Mouse (Mus musculus) liver (tissue): Measurements from ENCODE around the gene Tbc1d2b.

Experiments used
- DNase-seq: peaks from one replicate; pipeline ENCODE4 v3.0.0-alpha.2; 2020; ENCODE audit warnings: mixed read lengths

The Tbc1d2b gene

GRCm38 (mm10) chr9:90263340-90263679 is 7.3 kb downstream of the Tbc1d2b start:
- DNase-seq: no peak

DNA sequence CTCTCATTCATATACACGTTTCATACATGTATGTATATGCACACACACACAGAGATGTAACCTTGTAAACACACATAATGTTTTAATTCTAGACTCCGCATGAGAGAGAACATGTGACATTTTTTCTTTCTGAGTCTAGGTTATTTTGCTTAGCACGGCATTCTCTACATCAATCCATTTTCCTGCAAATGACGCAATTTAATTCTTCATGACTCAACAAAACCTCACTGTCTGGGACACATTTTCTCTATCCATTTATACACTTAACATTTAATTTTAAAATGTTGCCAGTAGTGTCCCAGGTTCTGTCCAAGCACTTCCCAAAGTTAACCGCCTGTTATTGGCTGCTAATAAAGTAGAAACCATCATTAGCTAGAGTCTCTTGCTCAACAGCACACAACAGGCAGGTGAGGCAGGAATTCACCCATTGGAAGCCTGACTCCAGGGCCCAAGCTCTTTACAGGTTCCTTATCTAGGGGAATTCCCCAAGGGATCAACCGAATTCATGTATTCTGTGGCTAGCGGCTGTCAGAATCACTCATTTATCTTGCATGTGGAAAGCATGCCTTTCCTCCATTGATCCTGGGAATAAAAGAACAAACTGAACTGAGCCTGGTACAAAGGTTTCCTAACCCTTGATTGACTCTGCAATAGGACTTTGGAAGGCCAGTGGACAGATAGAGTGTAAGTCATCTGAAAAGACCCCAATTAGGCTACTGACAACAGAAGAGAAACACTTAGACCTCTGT is 7.8 kb downstream of the Tbc1d2b start:
- no peak for DNase-seq

DNA sequence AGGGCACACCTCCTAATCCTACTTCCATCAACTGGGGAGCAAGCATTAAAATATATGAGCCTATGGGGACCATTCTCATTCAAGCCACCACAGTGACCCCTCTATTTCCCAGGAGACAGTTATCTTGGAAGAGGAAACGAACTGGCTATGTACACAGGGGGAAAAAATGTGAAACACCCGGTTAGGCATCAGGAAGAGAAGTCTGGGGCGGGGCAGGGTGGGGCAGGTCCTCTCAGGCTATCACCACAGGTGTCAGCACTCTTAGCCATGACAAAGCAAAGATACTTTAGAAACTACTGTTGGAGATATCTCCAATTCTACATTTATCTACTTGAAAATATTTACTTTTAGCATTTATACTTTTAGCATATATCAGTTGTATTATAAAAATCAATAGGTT is 8.5 kb downstream of the Tbc1d2b start:
- peak; percentile 81 for DNase-seq

GRCm38 (mm10) chr9:90260600-90261375 is 9.8 kb downstream of the Tbc1d2b start:
- DNase-seq: peak; percentile 78

- no peak for DNase-seq
These were observed 10.5 kb downstream of the Tbc1d2b start for GRCm38 (mm10) chr9:90260079-90260478.

GRCm38 (mm10) chr9:90259400-90259950 is 11.1 kb downstream of the Tbc1d2b start:
- DNase-seq: no peak

- DNase-seq: no peak
These were observed 12.7 kb downstream of the Tbc1d2b start for GRCm38 (mm10) chr9:90257754-90258531.

- no peak for DNase-seq
These were observed 13.4 kb downstream of the Tbc1d2b start for GRCm38 (mm10) chr9:90257220-90257619.

DNA sequence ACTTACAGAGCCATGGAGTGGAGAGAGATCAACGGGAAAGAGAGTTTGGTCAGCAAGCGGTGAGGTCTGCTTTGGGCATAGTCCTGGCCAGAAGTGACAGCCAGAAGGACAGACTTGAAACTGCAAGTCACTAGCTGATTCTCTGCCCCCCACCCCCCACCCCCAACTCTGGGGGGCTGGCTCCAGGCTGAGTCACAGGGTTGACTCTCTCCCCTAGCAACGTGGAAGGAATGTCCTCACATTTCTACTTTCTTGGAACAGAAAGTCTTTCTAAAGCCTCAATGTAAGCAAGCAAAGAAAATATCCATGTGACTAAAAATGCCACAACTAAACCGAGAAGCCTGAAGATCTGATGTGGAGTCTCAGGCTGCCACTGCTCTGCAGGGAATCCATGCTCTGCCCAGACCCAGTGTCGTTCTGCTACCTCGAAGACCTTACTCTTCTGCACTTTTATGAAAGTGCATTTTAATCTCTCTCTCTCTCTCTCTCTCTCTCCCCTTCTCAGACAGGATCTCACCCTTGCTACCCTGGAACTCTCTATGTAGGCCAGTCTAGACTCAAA is 14.7 kb downstream of the Tbc1d2b start:
- no peak for DNase-seq

DNA sequence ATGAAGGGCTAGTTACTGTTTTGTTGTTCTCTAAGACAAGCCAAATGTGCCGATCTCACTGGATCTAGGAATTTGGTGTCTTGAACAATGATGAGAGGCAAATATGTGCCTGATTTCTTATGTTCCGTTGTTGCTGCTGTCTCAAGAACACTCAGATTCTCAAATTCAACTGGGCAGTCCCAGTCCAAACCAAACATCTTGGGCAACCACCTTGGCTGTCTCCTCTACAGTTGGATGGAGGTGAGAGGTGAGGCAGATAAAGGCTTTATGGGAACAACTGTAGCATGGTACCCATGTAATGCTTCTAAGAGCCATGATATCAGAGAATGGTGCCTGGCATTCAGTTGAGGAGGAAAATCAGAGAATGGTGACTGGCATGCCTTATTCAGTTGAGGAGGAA is 17.4 kb downstream of the Tbc1d2b start:
- DNase-seq: no peak

GRCm38 (mm10) chr9:90250964-90251750 is 19.4 kb downstream of the Tbc1d2b start:
- peak; percentile 82 for DNase-seq

GRCm38 (mm10) chr9:90250141-90250775 is 20.3 kb downstream of the Tbc1d2b start:
- DNase-seq: peak; percentile 86

- DNase-seq: no peak
These were observed 21.6 kb downstream of the Tbc1d2b start for GRCm38 (mm10) chr9:90249036-90249435.

DNA sequence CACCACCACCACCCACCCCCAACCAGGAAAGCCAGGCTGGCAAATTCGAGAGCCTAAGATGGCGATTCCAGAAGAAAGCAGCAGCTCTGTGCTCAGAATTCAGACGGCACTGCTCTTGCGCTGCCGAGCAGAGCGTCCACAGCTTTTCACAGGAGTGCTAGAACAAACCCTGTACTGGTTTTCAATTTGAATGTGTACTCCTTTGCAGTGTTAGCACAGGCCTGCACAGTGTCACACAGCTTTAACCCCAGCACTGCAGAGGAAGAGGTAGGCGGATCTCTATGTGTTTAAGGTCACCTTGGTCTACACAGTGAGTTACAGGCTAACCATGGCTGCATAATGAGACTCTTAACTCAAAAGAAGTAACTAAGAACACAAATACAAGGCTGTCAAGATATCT is 22.3 kb downstream of the Tbc1d2b start:
- DNase-seq: no peak

DNA sequence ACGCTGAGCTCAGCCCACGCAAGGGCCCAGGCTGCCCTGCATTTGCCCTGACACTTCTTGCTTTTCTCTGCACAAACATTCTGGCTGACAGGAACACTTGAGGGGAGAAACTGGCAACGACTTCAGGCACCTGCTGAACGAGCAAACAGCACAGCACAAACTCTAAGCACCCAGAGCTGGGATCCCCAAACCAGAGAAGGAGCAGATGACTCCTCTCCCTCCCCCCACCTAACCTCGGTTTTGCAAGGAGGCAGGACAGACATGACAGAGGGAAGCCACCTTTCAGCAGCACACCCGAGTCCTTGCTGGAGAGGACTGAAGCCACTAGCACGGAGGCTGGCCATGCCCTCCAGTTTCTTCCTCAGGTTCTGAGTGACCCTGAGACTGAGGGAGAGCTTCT is 23.3 kb downstream of the Tbc1d2b start:
- DNase-seq: no peak

- no peak for DNase-seq
These were observed 24.8 kb downstream of the Tbc1d2b start for GRCm38 (mm10) chr9:90245781-90246180.

GRCm38 (mm10) chr9:90245206-90245605 is 25.4 kb downstream of the Tbc1d2b start:
- DNase-seq: no peak

DNA sequence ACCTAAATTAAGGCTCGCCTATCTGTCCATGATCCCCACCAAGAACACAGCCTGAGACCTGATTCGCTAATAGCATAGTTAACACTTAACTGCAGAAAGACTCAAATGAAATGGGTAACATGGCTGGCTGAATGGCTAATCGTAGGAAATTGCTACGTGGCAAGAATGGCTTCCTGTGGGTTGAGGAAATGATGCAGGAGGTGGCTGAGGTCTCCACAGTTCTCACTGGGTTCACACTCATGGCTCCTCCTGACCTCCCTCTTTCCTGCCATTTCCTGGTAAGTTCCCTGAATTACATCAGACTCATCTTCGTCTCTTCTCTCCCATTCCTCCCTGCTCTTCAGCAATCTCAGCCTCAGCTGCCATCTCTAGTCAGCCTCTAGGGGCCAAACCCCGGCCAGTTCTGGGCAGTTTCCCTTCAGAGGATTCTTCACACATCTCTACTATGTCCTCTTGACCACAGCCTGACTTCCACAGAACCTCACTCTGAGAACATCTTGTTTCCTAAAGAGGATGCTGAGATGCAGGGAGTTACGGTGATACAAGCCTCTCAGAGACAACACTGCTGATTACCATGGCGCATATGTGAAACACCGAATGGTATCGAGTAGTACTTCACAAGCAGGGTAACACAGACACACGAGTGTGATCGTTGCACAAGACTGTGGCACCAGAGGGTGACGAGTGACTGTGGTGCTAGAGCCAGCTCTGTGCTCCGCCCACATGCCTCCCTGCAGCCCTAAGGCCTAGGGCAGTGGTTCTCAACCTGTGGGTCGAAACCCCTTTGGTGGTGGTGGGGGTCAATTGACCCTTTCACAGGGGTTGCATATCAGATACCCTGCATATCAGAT is 26.1 kb downstream of the Tbc1d2b start:
- DNase-seq: no peak

DNA sequence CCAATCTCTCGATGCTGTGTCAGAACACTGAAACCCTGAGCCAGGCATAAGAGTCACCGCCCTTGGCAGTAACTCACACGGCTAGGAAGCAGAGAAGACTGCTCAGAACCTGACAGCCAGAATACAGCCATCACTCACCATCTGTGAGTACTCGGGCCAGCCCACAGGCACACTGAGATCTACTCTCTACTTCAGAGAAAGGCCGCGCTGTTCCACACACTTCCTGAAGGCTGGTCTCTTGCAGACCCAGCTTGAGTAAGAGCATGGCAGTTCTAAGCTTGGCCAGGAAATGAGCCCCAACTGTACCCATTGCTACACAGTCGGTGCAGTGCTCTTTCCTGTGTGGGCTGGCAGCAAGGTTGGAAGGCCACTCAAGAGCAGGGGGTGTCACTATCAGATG is 27.7 kb downstream of the Tbc1d2b start:
- peak; percentile 51 for DNase-seq

DNA sequence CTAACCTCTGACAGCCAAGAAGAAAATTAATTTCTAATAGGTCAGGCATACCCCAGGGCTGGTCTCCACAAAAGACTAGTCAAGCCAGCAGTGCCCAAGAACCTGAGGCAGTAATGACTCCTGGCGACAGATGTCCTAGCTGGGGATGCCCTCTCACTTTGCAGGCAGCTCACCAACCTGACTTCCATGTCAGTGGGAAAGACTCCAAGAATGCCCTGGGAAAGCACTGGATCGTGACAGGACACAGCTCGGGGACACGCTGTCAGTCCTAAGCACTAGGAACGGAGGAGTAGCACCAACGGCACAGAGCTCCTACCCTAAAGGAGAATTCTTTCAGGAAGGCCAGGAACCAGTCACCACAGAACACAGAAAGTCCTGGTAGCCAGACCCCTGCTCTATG is 28.3 kb downstream of the Tbc1d2b start:
- DNase-seq: no peak

GRCm38 (mm10) chr9:90241618-90242017 is 29.0 kb downstream of the Tbc1d2b start:
- peak; percentile 86 for DNase-seq
